Comparison of ENCODE assay signal across 8 mouse cellular contexts in the genomic region with DNA sequence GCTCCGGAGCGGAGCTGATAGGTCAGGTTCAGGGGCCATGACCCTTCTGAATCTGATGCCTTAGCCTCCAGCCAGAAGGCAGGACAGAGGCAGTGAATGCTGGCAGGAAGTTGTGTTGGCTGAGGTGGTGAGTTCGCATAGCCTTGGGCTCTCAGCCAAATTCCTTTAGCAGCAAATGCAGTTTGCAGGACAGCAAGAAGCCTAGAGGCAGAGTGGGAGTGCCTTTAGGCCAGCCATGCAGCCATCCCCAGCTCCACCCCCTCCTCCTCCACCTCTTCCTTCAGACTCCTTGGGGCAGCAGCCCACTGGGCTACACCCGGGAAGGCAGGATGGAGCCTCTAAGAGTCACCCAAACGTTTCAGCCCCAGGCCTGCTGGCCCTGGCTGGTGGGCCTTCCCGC.
A peak's percentile ranks its signal among the peaks of the same experiment; 100 is the strongest.
DNase-seq lines count a peak whose midpoint lies in the region; ATAC-seq lines count a peak whose summit lies in the region.

No protein-coding gene starts in this region.

- H3K4me3 ChIP-seq in heart, embryonic 11.5 days (ENCODE audit: low read depth, low read length) = no peak overlapping the region
- H3K4me3 ChIP-seq in limb, embryonic 10.5 days = no peak overlapping the region

- H3K9ac ChIP-seq in heart, embryonic 11.5 days (ENCODE audit: low read depth, low read length) = no peak overlapping the region

- H3K4me2 ChIP-seq in heart, embryonic 11.5 days = peak overlapping the region; percentile 21; the same call in 1 of the 2 replicates

- H3K27me3 ChIP-seq in heart, embryonic 11.5 days (ENCODE audit: control insufficient read depth, insufficient read depth, low read length) = no peaks in the 10 kb centered on the region
- no peaks in the 10 kb centered on the region for H3K27me3 ChIP-seq in limb, embryonic 10.5 days (ENCODE audit: low read depth, poor library complexity, severe bottlenecking)

- DNase-seq in 3134 (ENCODE audit: extremely low read depth, insufficient read length, low spot score) (peak; percentile 12), NIH3T3 (ENCODE audit: low read depth) (peak; percentile 26)
- peak; percentile 27 for DNase-seq in limb, embryonic 10.5 days (ENCODE audit: low spot score)
- DNase-seq in left cerebral cortex, adult 8-10 months (ENCODE audit: low spot score in 2 of 2) = no peak
- DNase-seq in right cerebral cortex, adult 18-20 months = no peak
- DNase-seq in c-Kit-positive CD71-positive TER-119-positive erythroid progenitor cells, embryonic 14.5 days (ENCODE audit: low spot score) = no peak
- DNase-seq in retina, postnatal 1 day = no peak

- ATAC-seq in heart, embryonic 11.5 days (replicated peaks; ENCODE audit: insufficient number of reproducible peaks, low FRiP score, low TSS enrichment) = peak; percentile 69

- WGBS in heart, embryonic 11.5 days (ENCODE audit: insufficient replicate concordance) = 31% methylated on average over 6 of the region's 6 CpGs
- 38% methylated on average over 6 of the region's 6 CpGs for WGBS in limb, embryonic 10.5 days

- H3K4me1 ChIP-seq in heart, embryonic 11.5 days (ENCODE audit: control insufficient read depth, insufficient read depth, low read length) = peaks cover 12% of the 10 kb centered on the region
- H3K4me1 ChIP-seq in limb, embryonic 10.5 days = peaks cover 14% of the 10 kb centered on the region

- H3K9me3 ChIP-seq in heart, embryonic 11.5 days (replicated peaks; ENCODE audit: control insufficient read depth, low read length) = no peaks in the 10 kb centered on the region
- H3K9me3 ChIP-seq in limb, embryonic 10.5 days (replicated peaks) = no peaks in the 10 kb centered on the region

- H3K36me3 ChIP-seq in heart, embryonic 11.5 days (ENCODE audit: control insufficient read depth, insufficient read depth, low read length) = no peaks in the 10 kb centered on the region
- H3K36me3 ChIP-seq in limb, embryonic 10.5 days = no peaks in the 10 kb centered on the region

- H3K27ac ChIP-seq in heart, embryonic 11.5 days (ENCODE audit: low read depth, low read length) = no peak overlapping the region
- H3K27ac ChIP-seq in limb, embryonic 10.5 days = peak overlapping the region; percentile 10; the same call in 1 of the 2 replicates

Comparison
In these comparisons a context has a peak if more than half of its experiments do, and no peak if none do; other contexts are left out.
1. DNase-seq: peak in 3134 (single experiment), NIH3T3 (single experiment) and limb, embryonic 10.5 days (single experiment); none in left cerebral cortex, adult 8-10 months (0 of 2), right cerebral cortex, adult 18-20 months (single experiment), c-Kit-positive CD71-positive TER-119-positive erythroid progenitor cells, embryonic 14.5 days (single experiment) and retina, postnatal 1 day (single experiment).